Mouse (Mus musculus) ovary, postnatal 10 days (tissue): ENCODE results near the gene Rcan1.
A peak's percentile ranks its signal among the peaks of the same experiment; 100 is the strongest.

ENCODE experiments used
- DNase-seq: peaks from one replicate; pipeline ENCODE4 v3.0.0; 2022; ENCODE audit warnings: low spot score

The Rcan1 gene

GRCm38 (mm10) chr16:92399490-92400458, 70.9 kb downstream of the Rcan1 start:
- peak; percentile 58 for DNase-seq

GRCm38 (mm10) chr16:92398574-92399118, 72.0 kb downstream of the Rcan1 start:
- DNase-seq: no peak

- no peak for DNase-seq
Observed at GRCm38 (mm10) chr16:92397745-92398573, 72.7 kb downstream of the Rcan1 start.

- no peak for DNase-seq
Observed at GRCm38 (mm10) chr16:92393732-92394131, 76.9 kb downstream of the Rcan1 start.

- no peak for DNase-seq
Observed at GRCm38 (mm10) chr16:92387692-92388091, 83.0 kb downstream of the Rcan1 start.

- peak; percentile 70 for DNase-seq
Observed at GRCm38 (mm10) chr16:92385062-92385461, 85.6 kb downstream of the Rcan1 start.

- no peak for DNase-seq
Observed at GRCm38 (mm10) chr16:92383412-92383811, 87.3 kb downstream of the Rcan1 start.

- DNase-seq: no peak
Observed at GRCm38 (mm10) chr16:92382508-92382907, 88.2 kb downstream of the Rcan1 start.

GRCm38 (mm10) chr16:92381092-92381491, 89.6 kb downstream of the Rcan1 start:
- no peak for DNase-seq

GRCm38 (mm10) chr16:92376976-92377375, 93.7 kb downstream of the Rcan1 start:
- DNase-seq: no peak

- no peak for DNase-seq
Observed at GRCm38 (mm10) chr16:92371623-92372022, 99.0 kb downstream of the Rcan1 start.

- no peak for DNase-seq
Observed at GRCm38 (mm10) chr16:92369260-92369659, 101.4 kb downstream of the Rcan1 start.

- no peak for DNase-seq
Observed at GRCm38 (mm10) chr16:92365477-92365876, 105.2 kb downstream of the Rcan1 start.

GRCm38 (mm10) chr16:92360711-92361110, 110.0 kb downstream of the Rcan1 start:
- no peak for DNase-seq

- no peak for DNase-seq
Observed at GRCm38 (mm10) chr16:92359229-92359628, 111.4 kb downstream of the Rcan1 start, which contains the start of gene Kcne1. Gene Kcne1 (minus strand): TSS chr16:92359468.

- no peak for DNase-seq
Observed at GRCm38 (mm10) chr16:92358734-92359133, 111.9 kb downstream of the Rcan1 start.

- no peak for DNase-seq
Observed at GRCm38 (mm10) chr16:92357566-92357965, 113.1 kb downstream of the Rcan1 start.

GRCm38 (mm10) chr16:92357023-92357422, 113.6 kb downstream of the Rcan1 start:
- DNase-seq: no peak

- no peak for DNase-seq
Observed at GRCm38 (mm10) chr16:92355982-92356381, 114.7 kb downstream of the Rcan1 start.

GRCm38 (mm10) chr16:92355366-92355765, 115.3 kb downstream of the Rcan1 start:
- no peak for DNase-seq

- no peak for DNase-seq
Observed at GRCm38 (mm10) chr16:92353897-92354296, 116.8 kb downstream of the Rcan1 start.

- no peak for DNase-seq
Observed at GRCm38 (mm10) chr16:92353295-92353694, 117.4 kb downstream of the Rcan1 start.
